Mouse (Mus musculus): ENCODE data around the gene Sipa1l1.

The Sipa1l1 gene

GRCm38 (mm10) chr12:82208611-82209010, 39.5 kb downstream of the Sipa1l1 start:
- DNase-seq (ENCODE audit: inconsistent ontology term), result peak; percentile 91

DNA sequence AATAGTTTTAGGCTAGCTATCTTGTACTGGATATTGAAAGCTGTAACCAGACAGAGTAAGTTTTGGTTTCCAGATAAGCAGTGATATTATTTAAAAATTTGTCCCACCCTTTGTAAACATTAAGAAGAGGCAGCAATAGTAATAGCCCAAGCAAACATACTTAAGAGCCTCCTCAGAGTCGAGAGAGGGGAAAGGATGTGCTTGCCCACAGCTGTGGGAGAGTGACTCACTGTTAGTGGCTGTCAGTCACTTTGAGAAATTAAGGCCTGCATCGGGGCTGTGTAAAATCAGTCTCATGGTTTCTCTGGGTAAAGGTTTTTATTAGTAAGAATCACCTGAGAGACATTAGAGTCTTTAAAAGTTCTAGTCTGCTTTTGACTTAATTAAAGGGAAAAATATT, 40.6 kb downstream of the Sipa1l1 start:
- DNase-seq (ENCODE audit: inconsistent ontology term), result no peak

GRCm38 (mm10) chr12:82213056-82213455, 43.9 kb downstream of the Sipa1l1 start:
- DNase-seq (ENCODE audit: inconsistent ontology term), result peak; percentile 86

DNA sequence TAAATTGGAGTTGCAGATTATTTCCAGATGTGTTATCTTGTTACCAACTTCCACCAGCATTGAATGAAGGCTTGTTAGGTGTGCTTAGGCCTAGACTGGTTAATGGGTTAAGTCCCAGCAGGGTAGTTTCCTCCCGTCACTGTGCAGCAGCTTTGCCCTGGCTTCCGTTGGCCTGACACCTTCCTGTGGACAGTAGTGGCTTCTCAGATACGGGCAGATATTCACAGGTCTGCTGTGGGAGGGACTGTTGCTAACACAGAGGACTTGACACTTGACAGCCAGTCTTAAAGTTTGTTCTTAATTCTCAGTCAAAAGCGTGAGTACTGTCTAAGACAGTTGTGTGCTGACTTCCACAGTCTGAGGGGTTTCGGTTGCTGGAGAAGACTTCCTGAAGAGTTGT, 45.8 kb downstream of the Sipa1l1 start:
- no peak for DNase-seq (ENCODE audit: inconsistent ontology term)

DNA sequence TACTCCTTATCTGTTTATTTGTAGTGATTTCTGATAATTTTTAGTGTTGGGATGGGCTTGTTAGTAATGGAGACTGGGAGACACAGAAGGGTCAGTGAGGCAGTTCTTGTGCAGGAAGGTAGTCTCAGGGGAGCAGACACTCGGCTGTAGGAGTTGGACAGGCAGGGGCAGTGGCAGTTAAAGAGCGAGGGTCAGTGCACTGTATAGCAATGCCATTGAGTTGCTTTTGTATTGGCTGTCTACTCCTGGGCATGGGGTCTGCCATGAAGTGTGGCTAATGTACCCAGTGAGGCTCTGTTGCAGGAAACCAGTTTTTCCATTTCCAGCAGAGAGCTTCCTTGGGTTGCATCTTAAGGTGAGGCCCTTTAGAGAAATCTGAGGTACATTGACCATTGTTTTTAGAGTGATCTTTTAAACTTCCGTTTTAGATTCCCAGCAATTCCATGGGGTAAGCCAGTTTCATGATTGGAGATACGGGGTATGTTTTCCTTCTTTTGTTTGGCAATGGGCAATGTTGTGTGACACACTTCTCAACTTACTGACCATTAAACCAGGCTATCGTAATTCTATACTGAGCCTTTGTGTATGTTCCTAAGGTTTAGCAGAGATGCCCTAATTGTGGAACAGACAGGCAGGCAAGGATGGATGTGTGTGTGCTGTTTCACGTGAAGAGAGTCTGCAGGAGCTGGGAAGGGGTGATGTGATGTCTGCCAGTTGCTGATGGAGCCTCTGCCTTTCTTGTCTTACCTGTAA, 47.9 kb downstream of the Sipa1l1 start:
- DNase-seq (ENCODE audit: inconsistent ontology term), result no peak

DNA sequence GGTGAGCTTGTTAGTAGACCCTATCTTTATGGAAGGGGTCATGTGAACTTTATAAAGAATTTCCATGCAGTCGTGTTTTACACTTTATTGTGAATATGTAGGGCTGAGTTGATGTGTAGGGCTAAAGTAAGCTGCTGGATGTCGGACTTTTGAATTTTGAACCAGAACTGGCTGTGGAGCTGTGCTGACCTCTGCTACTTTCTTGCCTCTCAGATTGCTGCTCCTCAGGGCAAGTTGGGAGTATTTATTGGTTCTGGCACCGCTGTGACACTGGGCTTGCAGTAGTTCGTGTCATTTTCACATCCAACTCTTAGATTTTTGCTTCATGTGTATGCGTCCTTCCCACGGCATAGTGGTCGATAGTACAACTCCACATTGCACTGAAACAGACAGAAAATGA, 49.1 kb downstream of the Sipa1l1 start:
- DNase-seq (ENCODE audit: inconsistent ontology term), result no peak

GRCm38 (mm10) chr12:82220367-82221089, 51.4 kb downstream of the Sipa1l1 start:
- no peak for DNase-seq (ENCODE audit: inconsistent ontology term)

GRCm38 (mm10) chr12:82223126-82223815, 54.2 kb downstream of the Sipa1l1 start:
- no peak for DNase-seq (ENCODE audit: inconsistent ontology term)

- DNase-seq (ENCODE audit: inconsistent ontology term), result no peak
These were observed 55.7 kb downstream of the Sipa1l1 start for GRCm38 (mm10) chr12:82224848-82225247.

DNA sequence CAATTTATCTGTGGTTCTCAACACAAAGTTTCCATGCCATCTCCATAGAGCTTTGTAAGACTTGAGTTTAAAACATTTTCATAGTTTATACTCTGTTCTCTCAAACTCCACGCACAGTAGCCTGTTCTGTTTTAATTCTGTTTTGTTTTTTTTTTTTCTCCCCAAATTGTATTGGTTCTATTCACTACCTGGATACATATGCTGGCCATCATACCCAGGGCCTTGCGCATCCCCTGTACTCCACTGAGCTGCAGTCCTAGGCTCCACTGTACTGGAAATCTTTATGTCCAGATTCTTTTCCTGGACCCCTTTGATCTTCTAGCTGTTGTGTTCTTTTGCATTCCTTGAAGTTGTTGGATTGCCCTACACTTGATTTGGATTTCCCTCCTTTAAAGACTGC, 56.2 kb downstream of the Sipa1l1 start:
- no peak for DNase-seq (ENCODE audit: inconsistent ontology term)

GRCm38 (mm10) chr12:82225751-82226228, 56.7 kb downstream of the Sipa1l1 start:
- DNase-seq (ENCODE audit: inconsistent ontology term), result no peak

DNA sequence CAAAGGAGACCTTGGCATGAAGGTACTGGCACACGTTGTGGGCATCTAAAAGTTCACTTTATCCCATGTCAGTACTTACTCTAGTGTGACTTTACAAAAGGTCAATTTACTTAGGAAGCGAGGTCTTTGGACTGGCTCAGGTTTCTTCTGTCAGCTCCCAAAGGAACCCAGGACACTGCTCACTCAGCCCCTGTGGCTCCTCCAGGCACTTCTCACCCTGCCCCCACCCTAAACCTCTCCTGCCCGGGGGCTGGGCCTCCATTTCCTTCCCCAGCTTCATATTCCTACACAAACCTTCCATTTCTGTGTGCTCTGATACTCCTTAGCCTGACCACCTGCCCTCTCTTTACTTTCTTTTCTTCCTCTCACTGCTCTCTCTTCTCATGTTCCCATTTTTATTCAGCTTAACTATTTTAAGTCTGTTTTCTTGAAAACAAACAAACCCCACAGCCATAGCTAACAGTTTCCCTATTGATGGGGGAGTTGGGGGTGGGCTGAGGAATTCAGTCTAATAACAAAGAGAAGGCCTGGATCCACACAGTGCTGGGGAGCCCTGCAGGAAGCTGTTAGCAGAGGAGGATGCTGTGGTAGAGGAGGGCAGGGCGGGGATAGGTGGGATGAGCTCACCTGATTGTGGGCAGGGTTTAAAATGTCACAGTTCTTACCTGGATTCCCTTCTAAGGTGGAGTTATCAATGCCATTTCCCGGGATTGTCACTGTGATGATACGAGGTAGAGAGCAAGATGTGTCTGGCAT, 57.4 kb downstream of the Sipa1l1 start:
- DNase-seq (ENCODE audit: inconsistent ontology term), result no peak

DNA sequence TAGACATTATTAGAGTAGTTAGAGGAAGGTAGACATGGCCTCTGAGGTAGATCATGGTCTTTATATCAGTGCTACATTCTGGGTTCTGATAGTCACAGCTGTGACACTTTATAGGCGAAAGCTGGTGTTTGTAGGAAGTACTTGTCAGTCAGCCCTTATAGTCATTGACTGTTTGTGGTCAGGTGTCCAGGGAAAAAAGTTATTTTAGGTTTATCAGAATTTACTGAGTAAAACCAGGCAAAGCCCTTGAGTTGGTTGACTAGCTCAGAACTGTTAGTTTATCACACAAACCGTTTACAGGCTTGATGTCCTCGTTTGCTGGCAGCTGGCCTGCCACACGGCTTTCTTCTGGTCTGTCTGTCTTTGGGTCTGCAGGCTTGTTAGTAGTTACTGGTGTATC, 61.0 kb downstream of the Sipa1l1 start:
- no peak for DNase-seq (ENCODE audit: inconsistent ontology term)

DNA sequence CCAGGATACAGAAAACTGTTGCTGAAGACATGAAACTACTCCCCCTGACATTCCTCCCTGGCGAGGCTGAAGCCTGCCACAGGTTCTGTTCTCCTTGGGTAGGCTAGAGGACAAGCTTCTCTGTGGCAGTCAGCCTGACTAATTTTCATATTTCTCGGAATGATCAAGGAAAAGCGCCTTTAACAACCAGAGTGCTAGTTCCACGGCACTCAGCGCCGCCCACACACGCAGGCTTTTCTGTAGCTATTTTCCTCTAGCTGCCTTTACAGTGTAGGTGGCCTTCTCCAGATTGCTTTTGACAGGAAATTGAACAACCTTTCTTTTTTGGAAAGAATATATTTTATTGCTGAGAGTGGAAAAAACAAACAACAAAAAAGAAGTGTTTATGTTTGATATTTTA, 62.1 kb downstream of the Sipa1l1 start:
- no peak for DNase-seq (ENCODE audit: inconsistent ontology term)

DNA sequence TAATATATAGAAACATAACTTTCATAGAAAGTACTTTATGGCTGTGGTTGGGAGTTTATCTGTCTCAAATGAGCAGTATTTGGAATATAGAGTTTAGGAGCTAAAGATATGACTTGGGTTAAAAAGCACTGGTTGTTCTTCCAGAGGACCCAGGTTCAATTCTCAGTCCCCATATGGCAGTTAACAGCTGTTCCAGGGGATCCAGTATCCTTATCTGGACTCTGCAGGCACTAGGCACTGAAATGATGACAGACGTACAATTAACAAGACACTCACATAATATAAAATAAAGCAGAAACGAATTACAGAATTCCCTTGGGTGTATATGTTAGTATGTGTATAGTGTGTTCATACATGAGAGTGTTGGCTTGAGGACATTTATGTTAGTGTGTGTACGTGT, 64.1 kb downstream of the Sipa1l1 start:
- DNase-seq (ENCODE audit: inconsistent ontology term), result no peak

GRCm38 (mm10) chr12:82234463-82235223, 65.5 kb downstream of the Sipa1l1 start:
- no peak for DNase-seq (ENCODE audit: inconsistent ontology term)

DNA sequence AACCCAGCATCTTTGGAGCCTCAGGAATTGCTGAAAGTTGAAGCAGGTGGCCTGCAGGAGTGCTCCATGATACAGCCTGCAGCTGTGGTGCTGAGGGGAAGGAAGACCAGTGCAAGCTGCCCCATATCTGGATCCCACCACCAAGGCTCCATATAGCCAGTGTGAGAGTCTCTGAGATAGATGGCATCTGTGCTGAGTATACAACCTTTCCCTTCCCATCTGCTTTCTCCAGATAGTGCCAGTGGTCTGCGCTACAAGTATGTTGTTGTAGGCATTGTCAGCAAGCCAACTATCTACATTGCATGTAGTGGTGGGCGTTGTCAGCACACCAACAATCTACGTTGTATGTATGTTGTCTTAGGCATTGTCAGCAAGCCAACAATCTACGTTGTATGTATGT, 68.0 kb downstream of the Sipa1l1 start:
- no peak for DNase-seq (ENCODE audit: inconsistent ontology term)

- no peak for DNase-seq (ENCODE audit: inconsistent ontology term)
These were observed 68.8 kb downstream of the Sipa1l1 start for GRCm38 (mm10) chr12:82237946-82238345.

DNA sequence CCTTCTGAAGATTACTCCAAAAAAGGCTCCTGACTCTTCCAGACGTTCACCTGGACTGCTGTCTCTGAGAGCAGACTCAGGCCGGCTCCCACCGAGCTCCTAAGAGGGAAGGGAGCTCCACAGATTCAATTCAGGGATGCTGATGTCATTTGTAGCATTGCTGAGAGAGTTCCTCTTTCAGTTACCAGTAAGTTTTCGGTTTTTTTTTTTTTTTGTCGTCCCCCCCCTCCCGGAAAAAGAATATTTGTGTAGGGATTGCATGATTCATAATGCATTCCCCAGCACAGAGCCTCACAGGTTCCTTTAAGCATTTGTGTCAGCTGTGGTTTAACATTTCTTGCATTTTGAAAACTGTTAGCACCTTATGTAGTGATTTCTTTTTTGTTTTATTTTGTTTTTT, 71.6 kb downstream of the Sipa1l1 start:
- DNase-seq (ENCODE audit: inconsistent ontology term), result no peak

DNA sequence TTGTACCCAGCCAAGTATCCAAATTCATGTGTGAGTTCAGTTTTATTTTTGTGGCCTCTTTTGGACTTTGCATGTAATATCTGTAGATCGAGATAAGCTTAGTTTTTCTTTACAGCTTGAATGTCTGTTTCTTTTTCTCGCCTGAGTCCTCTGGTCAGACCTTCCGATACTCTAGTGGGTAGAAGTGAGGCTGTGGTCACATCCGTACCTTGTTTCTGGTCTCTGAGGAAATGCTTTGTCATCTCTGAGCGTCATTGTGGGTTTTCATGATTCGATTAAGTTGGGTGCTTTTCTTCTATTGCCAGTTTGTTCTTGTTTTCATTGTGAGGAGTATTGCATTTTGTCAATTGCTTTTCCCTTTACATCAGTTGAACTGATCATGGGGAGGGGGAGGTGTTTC, 76.1 kb downstream of the Sipa1l1 start:
- no peak for DNase-seq (ENCODE audit: inconsistent ontology term)

DNA sequence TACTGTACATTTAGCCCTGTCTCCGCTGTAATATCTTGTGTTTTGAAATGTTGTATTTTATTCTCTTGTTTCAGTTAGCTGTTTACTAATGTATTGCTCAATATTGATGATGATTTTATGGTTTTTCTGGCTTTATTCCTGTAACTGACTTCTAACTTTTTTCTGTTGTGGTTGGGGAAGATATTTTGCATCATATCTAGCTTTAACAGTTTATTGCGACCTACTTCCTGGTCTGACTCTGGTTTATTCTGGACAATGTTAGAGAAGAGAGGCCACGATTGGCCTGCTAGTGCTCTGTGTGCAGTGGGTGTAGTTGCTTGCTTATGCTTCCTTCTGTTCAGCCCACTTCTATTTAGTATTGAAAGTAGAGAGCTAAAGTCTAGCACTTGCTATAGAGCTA, 77.3 kb downstream of the Sipa1l1 start:
- no peak for DNase-seq (ENCODE audit: inconsistent ontology term)

All from Muller cell, postnatal 12 days (primary cell).